Mouse (Mus musculus) stomach, postnatal 0 days (tissue): ENCODE measurements around the gene H2afv.

Experiments used
- CTCF ChIP-seq: IDR thresholded peaks from 2 replicates; pipeline ENCODE4 v1.5.1; 2016; ENCODE audit warnings: antibody characterized with exemption, low read depth, mild to moderate bottlenecking, moderate library complexity
- EP300 ChIP-seq: optimal IDR thresholded peaks from 2 replicates; pipeline ENCODE3; 2016; ENCODE audit warnings: antibody characterized with exemption

DNA sequence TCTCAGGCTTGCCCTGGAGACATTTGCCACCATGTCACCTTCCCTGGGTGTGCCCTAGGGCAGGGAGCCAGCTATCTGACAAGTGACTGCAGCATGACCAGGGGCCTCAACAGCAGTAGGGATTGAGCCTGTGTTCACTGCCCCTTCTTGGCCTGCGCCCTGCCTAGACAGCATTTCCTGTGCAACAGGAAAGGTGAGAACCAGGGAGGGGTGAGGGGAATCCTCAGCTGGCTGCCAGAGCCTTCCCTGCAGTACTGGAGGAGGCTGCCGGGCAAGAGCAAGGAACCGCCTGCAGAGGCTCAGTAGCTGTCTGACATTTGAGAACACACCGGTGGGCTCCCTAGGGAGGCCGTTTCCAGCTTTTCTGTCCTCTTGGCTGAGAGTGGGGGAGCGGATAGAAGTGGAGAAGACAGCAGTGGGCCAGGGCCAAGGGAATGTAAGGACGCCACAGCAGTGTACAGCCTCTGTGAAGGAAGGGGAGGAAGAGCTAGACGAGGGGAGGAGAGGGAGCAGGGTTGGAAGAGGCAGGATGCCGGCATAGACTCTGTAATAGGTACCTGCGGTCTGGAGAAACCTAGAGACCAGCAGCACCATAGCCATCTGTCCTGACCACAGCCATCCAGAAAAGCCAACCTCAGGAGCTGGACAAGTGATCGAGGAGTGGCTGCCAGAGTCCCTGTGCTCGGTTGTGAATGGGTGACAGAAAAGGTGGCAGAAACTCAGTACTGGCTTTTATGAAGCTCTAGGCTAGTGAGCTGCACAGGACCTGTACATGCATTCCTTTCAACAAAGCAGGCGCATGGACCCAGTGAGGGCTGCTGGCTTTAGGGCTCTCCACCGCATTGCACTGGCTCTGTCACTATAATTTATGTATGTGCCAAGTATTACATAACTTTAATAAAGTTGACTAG is 37.7 kb downstream of the H2afv start:
- 0 out of 2 replicates have a peak, but pooled peaks have one; percentile 1 for TF ChIP-seq CTCF
- TF ChIP-seq EP300: peak; percentile 89
